Mouse (Mus musculus) R1 (cell line): ENCODE data around the gene Iqch.

Source experiments
- DNase-seq: peaks from one replicate; pipeline ENCODE4 v3.0.0-alpha.2; 2018; ENCODE audit warnings: low read depth, low spot score

Gene Iqch

GRCm38 (mm10) chr9:63612565-63613515, 10.5 kb upstream of the Iqch start:
- DNase-seq: peak; percentile 32

- DNase-seq: no peak
Measured at GRCm38 (mm10) chr9:63611967-63612366, 9.7 kb upstream of the Iqch start.

- DNase-seq: no peak
Measured at GRCm38 (mm10) chr9:63610841-63611366, 8.6 kb upstream of the Iqch start.

GRCm38 (mm10) chr9:63610231-63610630, 7.9 kb upstream of the Iqch start:
- DNase-seq: peak; percentile 65

GRCm38 (mm10) chr9:63609776-63610175, 7.5 kb upstream of the Iqch start:
- DNase-seq: no peak

- no peak for DNase-seq
Measured at GRCm38 (mm10) chr9:63609246-63609645, 7.0 kb upstream of the Iqch start.

- DNase-seq: no peak
Measured at GRCm38 (mm10) chr9:63608006-63608405, 5.7 kb upstream of the Iqch start.

GRCm38 (mm10) chr9:63606594-63606993, 4.3 kb upstream of the Iqch start:
- peak; percentile 66 for DNase-seq

GRCm38 (mm10) chr9:63603849-63604248, 1.6 kb upstream of the Iqch start:
- no peak for DNase-seq

- DNase-seq: no peak
Measured at GRCm38 (mm10) chr9:63596660-63597059, 5.6 kb downstream of the Iqch start.

GRCm38 (mm10) chr9:63595652-63596051, 6.6 kb downstream of the Iqch start:
- DNase-seq: no peak

- no peak for DNase-seq
Measured at GRCm38 (mm10) chr9:63595032-63595431, 7.3 kb downstream of the Iqch start.

- DNase-seq: no peak
Measured at GRCm38 (mm10) chr9:63591661-63592256, 10.5 kb downstream of the Iqch start.

GRCm38 (mm10) chr9:63590592-63590991, 11.7 kb downstream of the Iqch start:
- no peak for DNase-seq

- no peak for DNase-seq
Measured at GRCm38 (mm10) chr9:63589209-63589608, 13.1 kb downstream of the Iqch start.

GRCm38 (mm10) chr9:63585251-63585650, 17.0 kb downstream of the Iqch start:
- DNase-seq: no peak

- DNase-seq: no peak
Measured at GRCm38 (mm10) chr9:63581778-63582177, 20.5 kb downstream of the Iqch start.

- no peak for DNase-seq
Measured at GRCm38 (mm10) chr9:63580046-63580445, 22.2 kb downstream of the Iqch start.

- no peak for DNase-seq
Measured at GRCm38 (mm10) chr9:63579644-63580043, 22.6 kb downstream of the Iqch start.

- DNase-seq: no peak
Measured at GRCm38 (mm10) chr9:63577469-63577868, 24.8 kb downstream of the Iqch start.

GRCm38 (mm10) chr9:63572874-63573273, 29.4 kb downstream of the Iqch start:
- no peak for DNase-seq

GRCm38 (mm10) chr9:63571895-63572294, 30.4 kb downstream of the Iqch start:
- no peak for DNase-seq

GRCm38 (mm10) chr9:63568808-63569207, 33.5 kb downstream of the Iqch start:
- no peak for DNase-seq
